Mouse (Mus musculus) liver, embryonic 16.5 days (tissue): ENCODE measurements around the gene Slc7a6os. TPM values are rescaled to one million over a fixed set of nuclear protein-coding genes. Genes with fewer than 3 reads are reported as not detected.

ENCODE experiments used
- ATAC-seq: fragments of 200-750 bp; cut with Nextera tagmentation; 2 replicates; pipeline ENCODE4 v1.8.0; 2017; ENCODE audit warnings: low read depth, mild to moderate bottlenecking, moderate number of reproducible peaks, moderate library complexity
- H3K27ac ChIP-seq: fragments of 300-500 bp; sonication (generic); 2 replicates; pipeline ENCODE4 v1.5.1; 2014; ENCODE audit warnings: mild to moderate bottlenecking, low read length
- H3K27me3 ChIP-seq: fragments of 300-500 bp; sonication (generic); 2 replicates; pipeline ENCODE4 v1.6.1; 2014; ENCODE audit warnings: low read depth, low read length, mixed read lengths; ENCODE audit not compliant: control insufficient read depth, insufficient read depth
- H3K36me3 ChIP-seq: fragments of 300-500 bp; sonication (generic); 2 replicates; pipeline ENCODE4 v1.6.1; 2014; ENCODE audit warnings: mild to moderate bottlenecking; ENCODE audit not compliant: control insufficient read depth, insufficient read depth
- H3K4me1 ChIP-seq: fragments of 300-500 bp; sonication (generic); 2 replicates; pipeline ENCODE4 v1.6.1; 2014; ENCODE audit warnings: low read depth, low read length, mixed read lengths; ENCODE audit not compliant: control insufficient read depth
- H3K4me2 ChIP-seq: fragments of 300-500 bp; sonication (generic); 2 replicates; pipeline ENCODE4 v1.6.1; 2014; ENCODE audit warnings: low read depth, low read length, mixed read lengths
- H3K4me3 ChIP-seq: fragments of 300-500 bp; sonication (generic); 2 replicates; pipeline ENCODE4 v1.5.1; 2014; ENCODE audit warnings: low read depth, mild to moderate bottlenecking, low read length
- H3K9ac ChIP-seq: fragments of 300-500 bp; sonication (generic); 2 replicates; pipeline ENCODE4 v1.6.1; 2014; ENCODE audit warnings: low read depth, low read length
- H3K9me3 ChIP-seq: fragments of 300-500 bp; sonication (generic); replicated peaks from 2 replicates; pipeline ENCODE4 v1.6.1; 2016; ENCODE audit warnings: low read length; ENCODE audit not compliant: control insufficient read depth
- WGBS: fragments of 180-500 bp; shearing (Covaris S2); extraction: QIAGEN DNeasy Blood & Tissue Kit; methylation state at CpG from one replicate; pipeline ENCODE4 v1.1.7; 2014; ENCODE audit not compliant: insufficient replicate concordance; 5-methylcytosine and 5-hydroxymethylcytosine counted together
- polyA plus RNA-seq: library from polyadenylated mRNA; unstranded; fragments of >200 nt; fragmentation: Nextera tagmentation; extraction: Ambion mirVana; gene quantifications from 2 replicates; pipeline ENCODE4 v1.2.1, GENCODE M21; 2015

Slc7a6os gene
- polyA plus RNA-seq = 9.2 and 9.7 TPM in 2 replicates

DNA sequence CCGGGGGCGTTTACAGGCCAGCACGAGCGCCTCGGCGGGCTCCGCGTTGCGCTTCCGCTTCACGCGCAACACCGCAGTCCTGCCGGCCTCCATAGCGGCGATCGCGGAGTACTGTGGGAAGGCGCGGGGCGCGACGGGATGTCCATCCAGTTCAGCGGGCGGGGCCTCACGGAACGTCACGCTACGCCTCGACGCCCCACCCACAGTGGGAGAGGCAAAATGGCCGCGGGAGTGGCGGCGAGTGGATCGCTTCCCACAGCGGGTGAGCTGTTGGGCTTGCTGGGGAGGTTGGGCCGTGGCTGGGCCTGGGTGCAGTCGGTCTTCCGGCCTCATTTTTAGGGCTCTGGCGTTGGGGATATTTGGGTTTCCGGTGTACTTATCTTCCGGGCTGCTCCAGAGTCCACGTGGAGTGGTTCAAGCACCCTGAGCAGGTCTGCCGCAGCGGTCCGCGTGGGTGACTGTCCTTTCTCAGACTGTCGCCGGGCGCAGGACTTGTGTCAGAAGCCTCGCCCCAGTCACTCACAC lies at the start of gene Slc7a6os, which contains the start of gene Prmt7:
TSS of gene Slc7a6os (minus strand) at position 115 of the 525 bp plus-strand sequence.
TSS of gene Prmt7 (plus strand) at position 116 of the 525 bp plus-strand sequence.
- peaks cover 12% of the 10 kb centered on the region for H3K4me1 ChIP-seq
- no peaks in the 10 kb centered on the region for H3K27me3 ChIP-seq
- under 1% methylated on average over 52 of the region's 52 CpGs for WGBS
- no peaks in the 10 kb centered on the region for H3K9me3 ChIP-seq
- peak within 1 kb of the TSS; percentile 84 for H3K4me2 ChIP-seq
- peaks cover 5% of the 10 kb centered on the region; the same call in 1 of the 2 replicates for H3K36me3 ChIP-seq
- H3K4me3 ChIP-seq = peak within 1 kb of the TSS; percentile 93
- H3K9ac ChIP-seq = peak within 1 kb of the TSS; percentile 94
- peak within 1 kb of the TSS; percentile 90 for H3K27ac ChIP-seq
- peak; percentile 99 for ATAC-seq

DNA sequence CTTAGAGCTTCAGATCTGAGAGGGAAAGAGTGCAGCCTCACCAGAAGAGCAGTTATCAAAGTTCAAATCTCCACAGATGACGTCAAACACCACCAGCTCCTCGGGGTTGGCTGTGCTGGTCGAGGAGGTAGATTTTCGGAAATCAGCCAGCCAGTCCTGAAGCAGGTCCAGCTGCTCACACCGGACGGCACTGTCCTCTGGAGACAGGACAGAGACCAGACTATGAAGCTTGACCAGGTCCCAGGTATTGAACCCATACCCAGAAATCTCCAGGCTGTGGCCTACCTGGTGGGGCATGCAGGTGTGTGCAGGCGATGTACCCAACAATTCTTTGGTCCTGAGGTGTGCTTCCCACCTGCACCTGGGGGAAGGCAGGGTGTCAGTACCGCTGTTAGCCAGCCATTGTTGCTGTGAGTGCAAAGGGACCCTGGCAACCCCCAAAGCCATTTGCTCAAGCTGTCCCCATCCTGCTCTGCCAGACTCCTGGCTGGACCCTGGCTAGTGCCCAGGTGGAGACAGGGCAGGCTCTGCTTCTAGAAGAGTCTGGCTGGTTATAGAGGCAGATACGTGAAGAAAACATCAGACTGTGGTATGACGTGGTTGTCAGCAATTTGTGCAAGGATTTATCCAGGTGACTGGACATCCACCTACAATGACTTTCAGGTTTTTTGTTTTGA lies 49.0 kb upstream of the Slc7a6os start:
- no peak overlapping the region for H3K4me2 ChIP-seq
- 65% methylated on average over 10 of the region's 10 CpGs for WGBS
- H3K27ac ChIP-seq = no peak overlapping the region
- no peak overlapping the region for H3K9ac ChIP-seq
- H3K4me1 ChIP-seq = no peaks in the 10 kb centered on the region
- H3K27me3 ChIP-seq = no peaks in the 10 kb centered on the region
- no peaks in the 10 kb centered on the region for H3K36me3 ChIP-seq
- H3K9me3 ChIP-seq = no peaks in the 10 kb centered on the region
- ATAC-seq = no peak
- no peak overlapping the region for H3K4me3 ChIP-seq

DNA sequence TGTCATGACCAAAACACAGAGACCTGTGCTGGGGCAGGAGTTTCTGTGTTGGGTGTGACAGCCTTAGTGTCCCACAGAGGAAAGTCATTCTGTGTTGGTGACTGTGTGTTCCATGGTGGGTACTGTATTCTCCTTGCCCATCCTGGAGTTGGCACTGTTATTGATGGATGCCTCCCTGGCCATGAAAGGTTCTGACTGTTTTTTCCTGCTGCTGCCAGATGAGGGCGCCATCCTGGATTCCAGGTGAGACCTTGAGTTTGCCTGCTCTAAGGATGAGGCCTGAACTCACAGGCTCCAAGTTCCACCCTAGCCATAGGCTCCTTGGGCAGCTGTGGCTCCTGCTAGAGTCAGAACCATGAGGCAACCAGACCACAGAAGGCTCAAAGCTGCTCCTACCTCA lies 47.4 kb upstream of the Slc7a6os start:
- Histone ChIP-seq H3K4me2 (no peak overlapping the region), H3K9ac (no peak overlapping the region), H3K36me3 (no peaks in the 10 kb centered on the region), H3K9me3 (no peaks in the 10 kb centered on the region), H3K4me1 (no peaks in the 10 kb centered on the region), H3K4me3 (no peak overlapping the region), H3K27me3 (no peaks in the 10 kb centered on the region), H3K27ac (no peak overlapping the region)
- 44% methylated on average over 1 of the region's 1 CpGs for WGBS
- ATAC-seq = no peak

DNA sequence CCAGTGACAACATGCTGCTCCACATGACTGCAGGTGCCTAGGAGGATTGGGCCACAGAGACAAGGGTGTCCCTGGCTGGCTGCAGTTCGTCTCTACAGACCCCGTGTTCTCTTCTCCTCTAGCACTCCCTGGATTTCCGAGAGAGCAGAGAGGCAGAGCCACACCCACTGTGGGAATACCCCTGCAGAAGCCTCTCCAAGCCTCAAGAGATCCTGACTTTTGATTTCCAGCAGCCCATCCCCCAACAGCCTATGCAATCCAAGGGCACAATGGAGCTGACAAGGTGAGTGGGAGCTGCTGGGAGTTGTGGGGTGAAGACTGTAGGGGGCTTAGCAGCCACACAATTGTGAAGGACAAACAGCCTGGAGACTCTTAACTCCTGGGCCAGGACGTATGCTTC lies 39.5 kb upstream of the Slc7a6os start:
- Histone ChIP-seq H3K9ac (no peak overlapping the region), H3K4me2 (no peak overlapping the region), H3K9me3 (no peaks in the 10 kb centered on the region), H3K4me3 (no peak overlapping the region), H3K27me3 (no peaks in the 10 kb centered on the region), H3K4me1 (no peaks in the 10 kb centered on the region), H3K36me3 (peaks cover 16% of the 10 kb centered on the region), H3K27ac (no peak overlapping the region)
- WGBS = 56% methylated on average over 4 of the region's 4 CpGs
- no peak for ATAC-seq

DNA sequence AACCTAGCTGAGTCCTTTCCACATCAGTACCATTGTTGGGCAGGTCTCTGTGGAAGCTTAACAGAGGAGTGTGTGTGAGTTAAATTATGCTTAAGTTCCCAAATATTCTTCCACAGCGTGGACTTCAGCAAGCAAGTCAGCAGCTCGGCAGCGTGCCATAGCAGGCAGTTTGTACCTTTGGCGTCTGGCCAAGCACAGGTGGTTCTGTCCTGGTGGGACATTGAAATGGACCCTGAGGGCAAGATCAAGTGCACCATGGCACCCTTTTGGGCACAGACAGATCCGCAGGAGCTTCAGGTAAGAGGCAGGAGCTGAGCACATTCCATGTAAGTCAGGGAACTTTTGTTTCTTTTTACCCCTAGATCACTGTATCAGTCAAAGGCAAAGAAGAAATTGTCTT lies 26.4 kb upstream of the Slc7a6os start:
- Histone ChIP-seq H3K9ac (no peak overlapping the region), H3K9me3 (no peaks in the 10 kb centered on the region), H3K27ac (no peak overlapping the region), H3K27me3 (no peaks in the 10 kb centered on the region), H3K4me1 (no peaks in the 10 kb centered on the region), H3K36me3 (no peaks in the 10 kb centered on the region; the same call in 1 of the 2 replicates), H3K4me3 (no peak overlapping the region), H3K4me2 (no peak overlapping the region)
- WGBS = 76% methylated on average over 5 of the region's 5 CpGs
- no peak for ATAC-seq

DNA sequence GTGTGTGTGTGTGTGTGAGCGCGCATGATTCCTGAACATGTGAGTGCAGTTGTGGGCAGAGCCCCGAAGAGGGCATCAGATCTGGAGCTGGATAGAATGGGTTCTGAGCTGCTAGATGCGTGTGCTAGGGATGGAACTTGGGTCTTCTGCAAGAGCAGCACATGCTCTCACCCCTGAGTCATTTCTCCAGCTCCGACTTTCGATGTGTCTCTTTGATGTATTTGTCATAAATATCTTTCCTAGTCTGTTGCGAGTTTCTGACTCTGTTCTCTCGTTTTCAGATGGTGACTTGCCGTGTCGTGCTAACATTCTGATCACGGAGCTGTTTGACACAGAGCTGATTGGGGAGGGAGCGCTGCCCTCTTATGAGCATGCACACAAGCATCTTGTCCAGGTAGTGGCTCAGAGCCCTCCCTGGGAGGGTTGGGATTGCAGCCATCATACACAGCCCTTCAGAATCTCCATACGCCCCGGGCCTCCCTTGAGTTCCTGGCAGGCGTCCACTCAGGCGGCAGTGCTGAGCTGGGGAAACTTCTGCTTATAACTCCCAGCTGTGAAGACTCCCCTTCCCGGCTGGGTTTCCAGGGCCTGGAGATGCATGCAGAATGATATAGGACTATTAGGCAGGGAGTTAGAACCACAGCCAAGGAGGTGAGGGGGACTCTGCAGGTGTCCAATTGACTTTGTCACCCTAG lies 24.0 kb upstream of the Slc7a6os start:
- H3K4me2 ChIP-seq = no peak overlapping the region
- ATAC-seq = no peak
- H3K27ac ChIP-seq = no peak overlapping the region
- H3K4me3 ChIP-seq = no peak overlapping the region
- no peaks in the 10 kb centered on the region for H3K27me3 ChIP-seq
- no peaks in the 10 kb centered on the region for H3K4me1 ChIP-seq
- no peak overlapping the region for H3K9ac ChIP-seq
- H3K36me3 ChIP-seq = no peaks in the 10 kb centered on the region; the same call in none of the 2 replicates
- 84% methylated on average over 17 of the region's 17 CpGs for WGBS
- H3K9me3 ChIP-seq = no peaks in the 10 kb centered on the region

DNA sequence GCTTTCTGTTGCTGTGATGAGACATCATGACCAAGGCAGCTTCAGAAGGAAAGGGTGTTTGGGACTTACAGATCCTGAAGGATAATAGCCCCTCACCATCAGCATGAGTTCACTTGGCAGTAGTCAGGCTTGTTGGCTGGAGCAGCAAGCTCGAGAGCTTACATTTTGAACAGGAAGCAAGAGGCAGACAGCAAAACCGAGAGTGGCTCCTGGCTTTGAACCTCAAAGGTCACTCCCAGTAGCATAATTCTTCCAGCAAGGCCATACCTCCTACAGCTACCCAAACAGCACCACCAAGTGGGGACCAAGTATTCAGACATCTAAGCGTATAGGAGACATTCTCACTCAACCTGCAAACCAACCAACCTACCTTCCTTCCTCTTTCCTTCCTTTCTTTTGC lies 22.0 kb upstream of the Slc7a6os start:
- no peaks in the 10 kb centered on the region; the same call in none of the 2 replicates for H3K36me3 ChIP-seq
- H3K27me3 ChIP-seq = no peaks in the 10 kb centered on the region
- ATAC-seq = no peak
- no peak overlapping the region for H3K4me3 ChIP-seq
- no peak overlapping the region for H3K9ac ChIP-seq
- H3K9me3 ChIP-seq = no peaks in the 10 kb centered on the region
- WGBS = 64% methylated on average over 3 of the region's 3 CpGs
- no peak overlapping the region for H3K27ac ChIP-seq
- no peaks in the 10 kb centered on the region for H3K4me1 ChIP-seq
- H3K4me2 ChIP-seq = no peak overlapping the region

DNA sequence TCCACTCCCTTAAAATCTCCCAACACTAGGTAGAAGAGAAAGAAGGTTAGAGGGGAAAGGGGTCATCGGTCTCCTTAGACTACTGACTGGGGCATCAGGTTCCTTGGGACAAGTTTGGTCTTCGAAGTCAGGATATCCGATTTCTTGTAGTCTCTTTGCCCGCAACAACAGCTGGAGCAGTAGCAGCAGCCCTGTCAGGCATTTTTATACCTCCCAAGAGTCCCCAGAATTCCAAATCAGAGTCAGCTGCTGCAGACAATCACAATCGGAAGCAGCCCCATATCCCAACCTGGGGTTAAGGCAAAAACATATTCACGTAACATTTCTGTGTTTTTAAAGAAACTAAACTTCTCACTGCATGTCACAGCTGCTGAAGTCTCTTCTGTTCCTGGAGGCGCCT lies 20.8 kb upstream of the Slc7a6os start:
- H3K4me1 ChIP-seq = no peaks in the 10 kb centered on the region
- H3K4me3 ChIP-seq = no peak overlapping the region
- no peaks in the 10 kb centered on the region for H3K27me3 ChIP-seq
- no peak overlapping the region for H3K9ac ChIP-seq
- H3K4me2 ChIP-seq = no peak overlapping the region
- no peak for ATAC-seq
- H3K27ac ChIP-seq = no peak overlapping the region
- H3K9me3 ChIP-seq = no peaks in the 10 kb centered on the region
- WGBS = 73% methylated on average over 7 of the region's 7 CpGs
- H3K36me3 ChIP-seq = no peaks in the 10 kb centered on the region; the same call in none of the 2 replicates

DNA sequence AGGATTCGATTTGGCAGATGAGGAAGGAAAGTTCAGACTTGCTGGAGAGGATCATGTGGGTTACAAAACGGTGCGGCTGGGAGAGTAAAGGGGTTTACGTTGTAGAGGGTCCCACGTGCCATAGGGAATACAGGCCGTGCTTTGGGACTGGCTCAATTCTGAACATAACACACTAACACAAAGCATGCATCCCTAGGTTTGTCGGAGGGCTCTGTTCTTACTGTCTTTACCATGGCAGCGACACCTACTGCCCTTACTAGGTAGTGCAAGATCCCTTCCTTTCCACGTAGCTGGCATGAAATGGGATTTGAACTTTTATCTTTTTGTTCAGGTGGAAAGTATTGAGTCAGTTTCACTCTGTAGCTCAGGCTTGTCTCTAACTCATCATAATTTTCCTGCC lies 15.9 kb upstream of the Slc7a6os start:
- WGBS = 39% methylated on average over 9 of the region's 9 CpGs
- Histone ChIP-seq H3K36me3 (no peaks in the 10 kb centered on the region; the same call in 1 of the 2 replicates), H3K4me1 (no peaks in the 10 kb centered on the region), H3K27ac (no peak overlapping the region), H3K27me3 (no peaks in the 10 kb centered on the region), H3K9ac (no peak overlapping the region), H3K4me2 (no peak overlapping the region), H3K4me3 (no peak overlapping the region), H3K9me3 (no peaks in the 10 kb centered on the region)
- ATAC-seq = no peak
